Mouse (Mus musculus) cerebellum, adult (tissue): ENCODE measurements around the gene Izumo1.

Experiments used
- ATAC-seq: cut with Nextera tagmentation; 2 replicates; pipeline ENCODE4 v1.9.2; 2017; ENCODE audit warnings: mild to moderate bottlenecking, moderate library complexity, mixed read lengths; ENCODE audit not compliant: insufficient number of reproducible peaks, low FRiP score, low TSS enrichment

Izumo1 gene

DNA sequence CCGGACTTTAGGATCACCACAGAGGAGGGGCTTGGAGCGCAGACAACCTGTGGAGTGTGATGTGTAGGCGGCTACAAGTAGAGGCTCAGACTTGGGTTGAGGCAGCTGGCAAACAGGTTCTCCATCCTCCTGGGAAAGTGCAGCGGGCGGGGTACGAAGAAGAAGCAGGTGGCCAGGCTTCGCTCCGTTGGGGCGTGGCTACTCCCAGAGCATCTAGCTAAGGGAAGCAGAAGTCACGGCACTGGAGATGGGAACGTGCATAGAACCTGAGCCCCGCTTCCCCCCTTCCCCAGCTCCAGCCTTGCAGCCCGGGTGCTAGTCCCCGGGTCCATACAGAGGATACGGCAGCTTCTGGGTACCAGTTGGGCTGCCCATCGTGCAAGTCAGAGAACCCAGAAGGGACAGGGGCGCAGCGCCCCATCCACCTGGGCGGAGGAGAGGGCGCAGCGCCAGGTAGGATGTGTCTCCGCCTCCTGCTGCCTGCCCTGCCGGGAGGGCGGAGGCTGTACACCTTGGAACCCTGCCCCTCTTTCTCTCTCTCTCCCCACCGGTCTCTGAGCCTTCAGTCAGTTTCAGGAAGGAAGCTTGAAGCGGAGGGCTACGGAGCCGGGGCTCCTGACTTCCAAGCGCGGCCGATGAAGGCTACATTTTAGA, 4.4 kb upstream of the Izumo1 start, which contains the start of gene Fut1:
Gene Fut1, plus strand, starts transcription at position 248 of the 654 bp plus-strand sequence.
- ATAC-seq = no peak; the same call in 1 of the 2 replicates

DNA sequence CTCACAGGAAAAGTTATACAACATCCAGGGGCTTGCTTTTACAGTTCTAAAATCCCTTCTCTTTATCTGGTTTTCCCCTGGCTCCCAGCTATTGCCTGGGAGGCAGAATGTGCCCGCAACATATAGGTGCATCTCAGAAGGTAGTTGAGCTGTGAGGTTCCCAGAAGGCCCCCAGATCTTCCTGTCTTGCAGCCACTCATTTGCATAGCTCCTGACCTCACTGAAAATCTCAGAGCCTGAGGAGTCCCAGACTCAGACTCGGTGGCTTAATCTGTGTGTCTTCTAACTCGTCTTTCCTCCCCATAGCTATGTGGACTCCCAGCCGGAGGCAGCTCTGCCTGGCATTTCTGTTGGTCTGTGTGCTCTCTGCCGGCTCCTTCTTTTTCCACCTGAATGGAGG, 3.3 kb upstream of the Izumo1 start:
- no peak for ATAC-seq

DNA sequence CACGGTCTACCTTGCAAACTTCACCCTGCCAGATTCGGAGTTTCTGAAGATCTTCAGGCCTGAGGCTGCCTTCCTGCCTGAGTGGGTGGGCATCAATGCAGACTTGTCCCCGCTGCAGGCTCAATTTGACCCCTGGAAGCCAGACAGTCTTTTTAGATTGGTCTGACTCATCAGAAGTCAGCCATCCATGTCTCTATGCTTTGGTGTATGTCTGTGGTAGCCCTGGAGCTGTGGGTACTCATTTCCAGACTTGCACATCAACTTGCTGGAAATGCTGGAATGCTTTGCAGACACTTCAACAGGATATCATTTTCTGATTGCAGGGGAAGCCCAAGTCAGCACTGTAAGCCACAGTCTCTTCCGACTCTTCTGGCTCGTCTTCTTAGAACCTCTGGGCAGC, 2.0 kb upstream of the Izumo1 start:
- ATAC-seq = no peak

DNA sequence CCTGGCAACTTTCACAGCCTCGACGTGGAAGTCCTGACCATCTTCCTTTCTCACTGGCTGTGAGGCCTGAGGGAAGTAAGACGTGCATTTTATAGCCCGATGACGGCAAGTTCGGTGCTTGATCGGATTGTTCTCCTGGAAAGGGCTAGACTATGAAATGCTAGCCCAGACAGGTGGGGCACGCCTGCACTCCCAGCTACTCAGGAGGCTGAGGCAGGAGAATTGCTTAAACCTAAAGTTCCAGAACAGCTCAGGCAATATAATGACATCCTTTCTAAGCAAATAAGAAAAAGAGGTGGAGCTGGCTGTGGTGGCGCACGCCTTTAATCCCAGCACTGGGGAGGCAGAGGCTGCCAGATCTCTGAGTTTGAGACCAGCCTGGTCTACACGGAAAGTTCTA, 1.9 kb downstream of the Izumo1 start:
- no peak for ATAC-seq

DNA sequence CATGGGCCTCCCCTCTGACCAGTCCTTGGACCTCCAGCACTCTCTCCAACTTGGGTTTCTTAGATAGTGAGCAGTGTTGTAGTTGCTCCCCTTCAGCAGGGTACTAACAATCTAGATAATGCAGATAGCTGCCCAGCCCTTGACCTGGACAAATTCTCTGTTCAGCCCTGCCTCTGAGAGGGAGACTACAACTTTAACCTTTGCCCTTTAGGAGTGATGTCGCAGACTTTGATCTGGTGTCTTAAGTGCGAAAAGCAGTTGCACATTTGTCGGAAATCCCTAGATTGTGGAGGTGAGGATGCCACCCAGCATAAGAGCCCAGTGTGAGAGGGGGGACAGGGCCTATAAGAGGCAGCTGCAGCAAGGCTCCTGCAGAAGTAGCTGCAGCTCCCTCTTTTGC, 3.1 kb downstream of the Izumo1 start:
- no peak for ATAC-seq

DNA sequence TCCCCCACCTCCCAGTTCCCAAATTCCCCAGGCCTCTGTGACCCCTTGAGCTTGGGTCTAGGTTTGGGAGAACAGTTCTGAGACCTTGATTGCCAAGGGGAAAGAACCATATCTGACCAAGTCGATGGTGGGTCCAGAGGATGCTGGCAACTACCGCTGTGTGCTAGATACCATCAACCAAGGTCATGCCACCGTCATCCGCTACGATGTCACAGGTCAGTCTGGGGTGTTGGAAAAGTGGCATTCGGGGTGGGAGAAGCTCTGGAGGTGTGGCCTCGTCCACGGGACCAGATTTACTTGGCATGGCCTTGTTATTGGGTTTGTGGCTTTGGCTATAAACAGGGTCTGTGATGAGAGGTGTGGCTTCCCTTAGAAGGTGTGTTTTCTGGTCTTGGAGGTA, 3.9 kb downstream of the Izumo1 start:
- ATAC-seq = no peak

DNA sequence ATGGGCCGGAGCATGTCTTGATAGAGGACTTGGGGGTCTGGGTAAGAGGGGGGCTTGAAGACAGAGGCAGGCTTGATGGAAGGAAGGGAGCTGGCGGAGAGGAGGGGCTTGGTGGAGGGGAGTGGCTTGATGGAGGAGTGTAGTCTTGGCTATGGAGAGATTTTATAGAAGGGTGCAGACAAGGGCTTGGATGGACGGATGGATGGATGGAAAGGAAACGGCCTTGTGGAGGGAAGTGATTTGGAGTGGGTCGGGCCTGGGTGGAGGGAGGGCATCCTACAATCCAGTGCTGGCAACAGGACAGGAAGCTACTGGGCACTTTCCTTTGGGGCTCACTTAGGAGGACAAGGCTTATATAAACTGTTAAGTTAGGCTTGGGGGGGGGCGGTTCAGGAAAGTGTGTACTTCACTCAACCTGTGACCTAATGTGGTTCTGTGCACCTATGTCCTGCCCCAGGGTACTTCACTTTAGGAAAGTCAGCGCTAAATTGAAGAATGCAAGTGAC, 5.0 kb downstream of the Izumo1 start:
- ATAC-seq = no peak

DNA sequence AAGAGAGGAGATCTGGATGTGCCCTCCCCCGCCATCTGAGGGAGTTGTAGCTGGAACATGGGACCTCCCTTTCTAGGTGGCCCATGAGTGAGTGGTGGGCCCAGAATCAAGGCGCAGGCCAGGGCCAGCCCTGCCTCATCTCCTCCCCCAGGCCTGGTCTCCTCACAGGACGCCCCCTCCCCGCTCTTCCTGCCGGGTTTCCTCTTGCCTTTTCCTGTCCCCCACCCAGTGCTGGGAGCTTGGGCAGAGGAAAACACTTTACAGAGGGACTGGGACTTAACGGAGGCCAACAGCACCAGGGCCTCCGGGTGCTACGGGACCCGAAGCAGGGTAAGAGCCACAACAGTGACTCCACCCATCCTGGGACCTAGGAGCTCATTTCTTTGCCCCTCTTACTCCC, 5.7 kb downstream of the Izumo1 start, which contains the start of gene Rasip1:
Gene Rasip1, plus strand, starts transcription at position 228 of the 400 bp plus-strand sequence.
- no peak for ATAC-seq

DNA sequence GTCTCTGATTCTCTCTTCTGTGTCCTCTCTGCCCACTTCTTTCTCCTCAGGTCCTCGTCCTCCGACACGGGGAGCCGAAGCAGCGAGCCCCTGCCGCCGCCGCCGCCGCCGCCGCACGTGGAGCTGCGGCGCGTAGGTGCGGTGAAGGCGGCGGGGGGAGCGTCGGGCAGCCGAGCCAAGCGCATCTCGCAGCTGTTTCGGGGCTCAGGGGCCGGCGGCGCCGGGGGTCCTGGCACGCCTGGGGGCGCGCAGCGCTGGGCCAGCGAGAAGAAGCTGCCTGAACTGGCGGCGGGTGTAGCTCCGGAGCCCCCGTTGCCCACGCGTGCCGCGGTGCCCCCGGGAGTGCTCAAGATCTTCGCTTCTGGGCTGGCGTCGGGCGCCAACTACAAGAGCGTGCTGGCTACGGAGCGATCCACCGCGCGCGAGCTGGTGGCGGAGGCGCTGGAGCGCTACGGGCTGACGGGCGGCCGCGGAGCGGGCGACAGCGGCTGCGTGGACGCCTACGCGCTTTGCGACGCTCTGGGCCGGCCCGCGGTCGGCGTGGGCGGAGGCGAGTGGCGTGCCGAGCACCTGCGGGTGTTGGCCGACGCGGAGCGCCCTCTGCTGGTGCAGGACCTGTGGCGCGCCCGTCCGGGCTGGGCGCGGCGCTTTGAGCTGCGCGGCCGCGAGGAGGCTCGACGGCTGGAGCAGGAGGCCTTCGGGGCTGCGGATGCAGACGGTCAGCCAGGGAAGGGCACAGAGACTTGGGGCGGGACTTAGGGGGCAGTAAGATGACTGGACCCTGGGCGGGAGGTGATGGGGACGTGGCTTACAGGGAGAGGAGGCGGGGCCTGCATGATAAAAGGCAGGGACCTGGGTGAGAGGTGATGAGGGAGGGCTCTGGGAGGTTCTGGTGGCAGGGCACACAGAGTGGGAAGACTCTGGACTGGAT, 7.0 kb downstream of the Izumo1 start:
- ATAC-seq = peak; percentile 81; the same call in 1 of the 2 replicates

DNA sequence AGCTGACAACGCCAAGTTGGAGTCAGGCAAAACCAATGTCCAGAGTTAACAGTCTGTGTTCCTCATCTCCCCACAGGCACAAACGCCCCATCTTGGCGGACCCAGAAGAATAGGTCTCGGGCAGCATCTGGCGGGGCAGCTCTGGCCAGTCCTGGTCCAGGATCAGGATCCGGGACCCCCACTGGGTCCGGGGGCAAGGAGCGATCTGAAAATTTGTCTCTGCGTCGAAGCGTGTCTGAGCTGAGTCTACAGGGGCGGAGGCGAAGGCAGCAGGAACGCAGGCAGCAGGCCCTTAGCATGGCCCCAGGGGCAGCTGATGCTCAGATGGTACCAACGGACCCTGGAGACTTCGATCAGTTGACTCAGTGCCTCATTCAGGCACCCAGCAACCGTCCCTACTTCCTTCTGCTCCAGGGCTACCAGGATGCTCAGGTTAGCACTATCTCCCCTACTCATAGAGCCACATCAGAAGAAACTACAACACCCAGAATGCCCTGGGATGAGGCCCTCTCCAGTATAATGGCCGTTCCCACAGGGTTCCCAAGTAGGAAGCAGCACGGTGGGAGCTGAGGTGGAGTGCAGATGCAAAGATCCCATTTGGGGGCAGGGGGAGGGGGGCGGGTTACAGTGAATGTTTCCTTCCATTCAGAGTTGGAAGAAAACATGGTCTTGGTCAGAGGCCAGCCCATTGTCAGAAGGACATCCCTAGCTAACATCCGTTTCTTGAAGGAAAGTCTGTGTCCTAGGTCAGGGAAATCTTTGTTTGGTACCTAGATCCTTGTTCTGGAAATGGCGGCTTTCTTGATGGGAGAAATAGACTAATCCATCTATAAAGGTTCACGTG, 8.7 kb downstream of the Izumo1 start:
- no peak for ATAC-seq

DNA sequence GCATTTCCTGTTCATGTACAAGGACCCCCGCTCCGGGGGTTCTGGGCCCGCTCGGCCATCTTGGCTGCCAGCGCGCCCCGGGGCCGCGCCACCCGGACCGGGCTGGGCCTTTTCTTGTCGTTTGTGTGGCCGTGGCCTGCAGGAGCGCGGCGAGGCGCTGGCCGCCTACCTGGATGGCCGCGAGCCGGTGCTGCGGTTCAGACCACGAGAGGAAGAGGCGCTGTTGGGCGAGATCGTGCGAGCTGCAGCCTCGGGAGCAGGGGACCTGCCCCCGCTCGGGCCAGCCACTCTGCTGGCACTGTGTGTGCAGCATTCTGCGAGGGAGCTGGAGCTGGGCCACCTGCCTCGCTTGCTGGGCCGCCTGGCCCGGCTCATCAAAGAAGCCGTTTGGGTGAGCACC, 10.9 kb downstream of the Izumo1 start:
- 0 out of 2 replicates have a peak, but pooled peaks have one; percentile 32 for ATAC-seq

DNA sequence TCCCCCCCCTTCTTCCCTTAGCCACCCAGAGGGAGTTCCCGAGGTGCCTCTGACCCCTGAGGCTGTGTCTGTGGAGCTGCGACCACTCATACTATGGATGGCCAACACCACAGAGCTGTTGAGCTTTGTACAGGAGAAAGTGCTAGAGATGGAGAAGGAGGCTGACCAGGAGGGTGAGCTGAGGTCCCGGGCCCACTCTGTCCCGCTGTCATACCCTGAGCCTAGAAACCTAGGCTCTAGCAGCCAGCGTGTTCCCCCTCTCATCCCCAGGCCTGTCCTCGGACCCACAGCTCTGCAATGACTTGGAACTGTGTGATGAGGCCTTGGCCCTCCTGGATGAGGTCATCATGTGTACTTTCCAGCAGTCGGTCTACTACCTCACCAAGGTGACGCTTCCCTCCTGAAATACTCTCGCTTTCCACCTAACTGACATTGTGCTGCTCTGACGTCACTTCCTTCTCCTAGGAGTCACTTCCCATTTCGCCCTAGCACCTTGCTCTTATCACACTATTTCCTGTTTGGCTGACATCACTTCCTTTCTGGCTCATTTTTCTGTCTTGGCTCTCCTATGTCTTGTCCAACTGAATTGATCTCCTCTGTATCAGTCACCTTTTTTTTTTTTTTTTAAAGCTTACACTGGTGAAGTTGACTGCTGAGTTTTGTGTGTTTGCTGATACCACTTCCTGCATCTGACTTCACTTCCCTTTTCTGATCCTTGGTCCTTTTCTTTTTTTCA, 13.5 kb downstream of the Izumo1 start:
- no peak for ATAC-seq

DNA sequence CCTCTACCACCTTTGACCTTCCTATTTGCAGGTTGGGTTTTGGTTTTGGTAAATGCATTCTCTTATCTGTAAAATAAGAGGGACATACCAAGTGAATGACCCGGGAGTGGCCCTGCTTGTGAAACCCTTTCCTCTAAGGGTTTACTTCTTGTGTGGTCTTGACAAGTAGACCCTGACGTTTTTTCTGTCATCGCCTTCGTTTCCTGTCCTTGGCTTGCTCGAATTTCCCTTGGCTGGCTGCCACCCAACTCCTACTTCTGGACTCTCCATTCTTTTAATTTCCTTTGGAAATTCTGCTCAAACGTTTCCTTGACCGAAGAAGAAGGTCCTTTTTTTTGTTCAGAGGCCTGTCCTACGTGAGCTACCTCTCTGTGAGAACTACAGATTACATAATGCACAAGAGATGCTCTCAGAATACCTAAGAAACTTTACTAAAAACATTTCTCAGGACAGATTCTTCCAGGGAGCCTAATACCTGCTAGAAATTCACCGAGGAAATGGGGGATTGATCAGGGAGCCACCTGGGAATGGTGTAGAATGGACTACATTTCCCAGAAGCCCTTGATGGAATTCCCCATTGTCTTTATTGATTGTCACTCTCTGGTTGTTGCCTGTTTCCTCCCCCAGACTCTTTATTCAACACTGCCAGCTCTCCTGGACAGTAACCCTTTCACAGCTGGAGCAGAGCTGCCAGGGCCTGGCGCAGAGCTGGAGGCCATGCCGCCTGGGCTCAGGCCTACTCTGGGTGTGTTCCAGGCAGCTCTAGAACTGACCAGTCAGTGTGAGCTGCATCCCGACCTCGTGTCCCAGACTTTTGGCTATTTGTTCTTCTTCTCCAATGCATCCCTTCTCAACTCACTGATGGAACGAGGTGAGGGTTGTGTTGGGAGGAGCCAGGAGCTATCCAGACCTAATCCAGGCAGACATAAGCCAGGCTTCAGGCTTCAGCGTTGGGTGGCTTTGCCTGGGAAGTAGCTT, 14.4 kb downstream of the Izumo1 start:
- no peak for ATAC-seq

DNA sequence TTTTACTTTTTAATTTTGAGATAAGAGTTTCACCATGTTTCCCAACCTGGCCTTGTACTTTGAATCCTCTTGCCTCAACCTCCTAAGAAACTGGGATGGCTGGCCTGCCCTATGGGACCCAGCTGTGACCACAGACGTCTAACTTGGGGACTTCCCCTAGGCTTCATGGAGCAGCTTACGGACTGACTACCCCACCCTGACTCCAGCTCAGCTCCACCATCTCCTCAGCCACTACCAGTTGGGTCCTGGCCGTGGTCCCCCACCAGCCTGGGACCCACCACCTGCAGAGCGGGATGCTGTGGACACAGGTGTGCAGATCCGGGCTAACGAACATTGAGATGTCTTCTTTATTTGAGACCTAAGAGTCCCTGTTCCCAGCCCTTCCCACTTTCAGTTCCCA, 16.1 kb downstream of the Izumo1 start:
- no peak for ATAC-seq

DNA sequence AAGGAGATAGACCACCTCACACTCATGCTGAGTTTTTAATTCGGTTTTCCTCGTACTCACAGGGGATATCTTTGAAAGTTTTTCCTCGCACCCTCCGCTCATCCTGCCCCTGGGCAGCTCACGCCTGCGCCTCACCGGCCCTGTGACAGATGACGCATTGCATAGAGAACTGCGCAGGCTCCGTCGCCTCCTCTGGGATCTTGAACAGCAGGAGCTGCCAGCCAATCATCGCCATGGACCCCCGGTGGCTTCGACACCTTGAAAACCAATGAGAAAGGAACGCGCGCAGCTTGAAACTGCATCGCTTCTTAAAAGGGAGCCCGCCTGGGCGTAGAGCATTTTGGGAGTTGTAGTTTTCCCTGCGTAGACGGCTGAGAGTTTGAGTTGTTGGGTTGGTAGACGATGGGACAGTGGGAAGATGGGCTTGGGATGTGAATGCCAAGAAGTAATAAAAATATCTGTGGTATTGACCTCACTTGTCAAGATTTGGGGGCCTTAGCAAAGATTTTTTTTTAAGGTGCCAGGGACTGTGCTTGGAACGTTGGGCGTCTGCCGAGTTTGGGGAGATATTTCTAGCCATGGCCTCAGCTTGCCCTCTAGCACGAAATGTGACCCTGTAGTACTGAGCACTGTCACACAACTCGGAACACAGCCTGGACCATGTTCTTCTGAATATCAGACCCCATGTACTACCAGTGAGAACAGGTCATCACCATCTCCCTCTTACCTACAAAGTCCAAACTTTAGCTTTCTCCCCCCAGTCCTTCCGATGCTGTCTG, 17.2 kb downstream of the Izumo1 start:
- peak; percentile 80 for ATAC-seq

DNA sequence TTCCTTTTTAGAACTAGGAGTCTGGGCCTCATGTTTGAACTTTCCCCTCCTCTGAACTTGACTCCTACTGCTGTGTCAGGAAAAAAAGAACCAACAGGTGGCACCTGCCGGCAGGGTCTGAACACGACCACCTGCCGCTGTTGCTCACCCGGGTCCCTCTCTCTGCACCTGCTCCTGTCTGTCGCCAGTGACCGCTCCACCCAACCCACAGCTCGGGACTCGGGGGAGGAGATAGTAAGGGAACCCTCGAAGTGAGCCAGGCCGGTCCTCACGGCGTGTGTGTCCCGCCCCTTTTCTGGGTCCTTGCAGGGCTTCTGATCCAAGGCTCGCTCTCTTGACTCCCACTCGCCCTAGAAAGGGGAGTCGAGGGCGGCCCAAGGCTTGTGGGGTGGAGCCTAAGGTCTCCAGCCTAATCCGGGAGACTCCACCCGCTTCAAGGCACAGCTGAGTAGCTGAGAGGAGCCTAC, 18.0 kb downstream of the Izumo1 start, which contains the start of gene Mamstr:
Gene Mamstr, plus strand, starts transcription at position 417 of the 467 bp plus-strand sequence.
- no peak for ATAC-seq

DNA sequence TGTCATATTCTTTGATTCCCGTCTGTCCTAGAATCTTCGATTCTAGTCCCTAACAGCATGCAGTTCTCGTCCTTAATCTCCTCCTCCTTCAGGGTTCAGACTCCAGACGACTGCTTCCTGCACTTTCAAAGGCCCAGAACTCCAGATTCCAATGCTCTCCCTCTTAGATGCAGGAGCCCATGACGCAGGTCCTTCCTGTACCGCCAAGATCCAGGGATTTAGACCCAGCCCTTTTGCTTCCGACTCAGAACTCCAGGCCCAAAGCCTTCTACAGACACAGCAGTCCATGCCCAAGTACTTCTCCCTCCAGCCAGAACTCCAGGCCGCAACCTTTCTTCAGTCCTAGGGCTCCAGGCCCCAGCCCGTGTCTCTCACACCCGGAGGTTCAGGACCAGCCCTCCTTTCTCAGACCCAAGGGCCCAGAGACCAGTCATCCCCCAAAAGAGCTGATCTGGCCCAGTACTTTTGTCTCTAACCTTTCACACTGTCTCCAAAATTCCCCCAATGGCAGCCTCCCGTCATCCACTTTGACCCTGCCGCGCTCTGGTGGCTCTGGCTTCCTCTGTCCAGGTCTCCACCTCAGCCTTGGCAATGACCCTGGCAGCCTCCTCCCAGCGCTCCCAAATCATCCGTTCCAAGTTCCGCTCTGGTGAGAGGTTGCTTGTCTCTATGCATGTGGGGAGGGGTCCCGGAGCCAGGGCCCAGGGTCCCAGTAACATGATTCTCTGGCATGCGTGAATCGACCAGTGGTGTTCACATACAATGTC, 18.8 kb downstream of the Izumo1 start:
- no peak for ATAC-seq
